Mouse (Mus musculus) kidney, postnatal 14 days (tissue): ENCODE data around the gene Serpina3a.

Source experiments
- DNase-seq: peaks from one replicate; pipeline ENCODE4 v3.0.0; 2022; ENCODE audit warnings: mixed read lengths

Gene Serpina3a

GRCm38 (mm10) chr12:104143286-104143685 is 30.8 kb downstream of the Serpina3a start:
- DNase-seq: peak; percentile 28

GRCm38 (mm10) chr12:104145571-104145970 is 33.0 kb downstream of the Serpina3a start:
- no peak for DNase-seq

- DNase-seq: no peak
Observed at GRCm38 (mm10) chr12:104151989-104152388, 39.5 kb downstream of the Serpina3a start.

GRCm38 (mm10) chr12:104153041-104153645 is 40.6 kb downstream of the Serpina3a start:
- DNase-seq: no peak

GRCm38 (mm10) chr12:104153656-104154055 is 41.1 kb downstream of the Serpina3a start, which contains the start of gene Serpina3c:
TSS of gene Serpina3c (minus strand) at chr12:104153870.
- no peak for DNase-seq
